Mouse (Mus musculus) MEL (cell line): Measurements from ENCODE around the gene Grid1. TPM values are rescaled to one million over a fixed set of nuclear protein-coding genes. Genes with fewer than 3 reads are reported as not detected.

Source experiments
- DNase-seq: peaks from one replicate; pipeline ENCODE4 v3.0.0; 2011; ENCODE audit warnings: low read depth, low spot score
- H3K27ac ChIP-seq: 2 replicates; pipeline ENCODE4 v1.5.1; 2012; ENCODE audit warnings: low read depth, mild to moderate bottlenecking, control low read depth, low read length, moderate library complexity; ENCODE audit not compliant: control insufficient read depth
- H3K27me3 ChIP-seq, 2 experiments: fragments of 150-350 bp in 1 of 2; sonication (generic) in 1 of 2; 2 replicates each; pipeline ENCODE4 v1.6.1; 2012; ENCODE audit warnings: low read length in 2 of 2, mild to moderate bottlenecking in 2 of 2, improper control_type of control experiment in 1 of 2, moderate library complexity in 1 of 2; ENCODE audit not compliant: insufficient read depth in 2 of 2, control insufficient read depth in 1 of 2
- H3K36me3 ChIP-seq, 2 experiments: 2 replicates each; pipeline ENCODE4 v1.6.1; 2012 to 2014; ENCODE audit warnings: low read length in 2 of 2, improper control_type of control experiment in 1 of 2, inconsistent platforms in 1 of 2, mild to moderate bottlenecking in 1 of 2; ENCODE audit not compliant: insufficient read depth in 2 of 2, control insufficient read depth in 1 of 2
- H3K4me1 ChIP-seq, 2 experiments: fragments of 150-350 bp in 1 of 2; sonication (generic) in 1 of 2; 2 replicates each; pipeline ENCODE4 v1.6.1; 2012; ENCODE audit warnings: low read length in 2 of 2, improper control_type of control experiment in 1 of 2, mild to moderate bottlenecking in 1 of 2; ENCODE audit not compliant: insufficient read depth in 2 of 2, control insufficient read depth in 1 of 2
- H3K4me3 ChIP-seq, 2 experiments: fragments of 150-350 bp in 1 of 2; sonication (generic) in 1 of 2; 2 replicates each; pipeline ENCODE4 v1.5.1; 2012; ENCODE audit warnings: low read depth in 2 of 2, low read length in 2 of 2, mild to moderate bottlenecking in 2 of 2, moderate library complexity in 2 of 2, control low read depth in 1 of 2, improper control_type of control experiment in 1 of 2; ENCODE audit not compliant: control insufficient read depth in 1 of 2, insufficient read depth in 1 of 2
- H3K79me2 ChIP-seq: 2 replicates; pipeline ENCODE4 v1.6.1; 2012; ENCODE audit warnings: mild to moderate bottlenecking, low read length, moderate library complexity; ENCODE audit not compliant: control insufficient read depth, poor library complexity, insufficient read depth
- H3K9ac ChIP-seq: 2 replicates; pipeline ENCODE4 v1.6.1; 2012; ENCODE audit warnings: low read depth, mild to moderate bottlenecking, control low read depth, low read length, moderate library complexity; ENCODE audit not compliant: control insufficient read depth, poor library complexity, severe bottlenecking
- H3K9me3 ChIP-seq: fragments of 150-350 bp; sonication (generic); replicated peaks from 2 replicates; pipeline ENCODE4 v1.6.1; 2012; ENCODE audit warnings: mild to moderate bottlenecking, low read length, improper control_type of control experiment, moderate library complexity; ENCODE audit not compliant: insufficient read depth
- CTCF ChIP-seq, 3 experiments: IDR thresholded peaks in 2 of 3; conservative IDR thresholded peaks in 1 of 3; 2 replicates each; pipeline ENCODE4 v1.5.1; 2011 to 2012; ENCODE audit warnings: low read length in 3 of 3, low read depth in 2 of 3, mild to moderate bottlenecking in 2 of 3, improper control_type of control experiment in 1 of 3, inconsistent platforms in 1 of 3, mixed read lengths in 1 of 3, moderate library complexity in 1 of 3; ENCODE audit not compliant: control insufficient read depth in 1 of 3, insufficient read depth in 1 of 3, poor library complexity in 1 of 3, severe bottlenecking in 1 of 3
- EP300 ChIP-seq, 2 experiments: IDR thresholded peaks; 2 replicates each; pipeline ENCODE4 v1.6.1; 2011; ENCODE audit warnings: improper control_type of control experiment in 2 of 2, low read length in 2 of 2, low read depth in 1 of 2, mild to moderate bottlenecking in 1 of 2
- ETS1 ChIP-seq: IDR thresholded peaks from 2 replicates; pipeline ENCODE4 v1.6.1; 2012; ENCODE audit warnings: low read depth, mild to moderate bottlenecking, inconsistent platforms, low read length, improper control_type of control experiment, moderate library complexity
- GABPA ChIP-seq: IDR thresholded peaks from 2 replicates; pipeline ENCODE4 v1.6.1; 2012; ENCODE audit warnings: low read depth, mild to moderate bottlenecking, inconsistent platforms, low read length, improper control_type of control experiment, moderate library complexity
- GATA1 ChIP-seq: IDR thresholded peaks from 2 replicates; pipeline ENCODE4 v1.6.1; 2011; ENCODE audit warnings: low read depth, low read length, improper control_type of control experiment
- JUND ChIP-seq: IDR thresholded peaks from 2 replicates; pipeline ENCODE4 v1.6.1; 2011; ENCODE audit warnings: low read depth, mild to moderate bottlenecking, improper control_type of control experiment, low read length
- MXI1 ChIP-seq: IDR thresholded peaks from 2 replicates; pipeline ENCODE4 v1.6.1; 2011; ENCODE audit warnings: mild to moderate bottlenecking, low read depth, low read length, improper control_type of control experiment
- NELFE ChIP-seq: IDR thresholded peaks from 2 replicates; pipeline ENCODE4 v1.6.1; 2011; ENCODE audit warnings: low read depth, low read length, improper control_type of control experiment
- POLR2AphosphoS2 ChIP-seq: IDR thresholded peaks from 2 replicates; pipeline ENCODE4 v1.6.1; 2011; ENCODE audit warnings: low read length, improper control_type of control experiment
- RCOR1 ChIP-seq: IDR thresholded peaks from 2 replicates; pipeline ENCODE4 v1.6.1; 2012; ENCODE audit warnings: low read depth, mild to moderate bottlenecking, inconsistent platforms, low read length, improper control_type of control experiment
- SIN3A ChIP-seq: IDR thresholded peaks from 2 replicates; pipeline ENCODE4 v1.6.1; 2012; ENCODE audit warnings: low read length, improper control_type of control experiment, inconsistent platforms
- TAL1 ChIP-seq: IDR thresholded peaks from 2 replicates; pipeline ENCODE4 v1.6.1; 2012; ENCODE audit warnings: mild to moderate bottlenecking, inconsistent platforms, low read length, moderate library complexity, mixed read lengths
- TBP ChIP-seq: IDR thresholded peaks from 2 replicates; pipeline ENCODE4 v1.8.0; 2011; ENCODE audit warnings: low read depth, low read length, improper control_type of control experiment
- TCF12 ChIP-seq: IDR thresholded peaks from 2 replicates; pipeline ENCODE4 v1.6.1; 2014; ENCODE audit warnings: low read depth, mild to moderate bottlenecking, inconsistent platforms, low read length, improper control_type of control experiment, moderate library complexity
- USF1 ChIP-seq: IDR thresholded peaks from 2 replicates; pipeline ENCODE4 v1.6.1; 2014; ENCODE audit warnings: low read depth, mild to moderate bottlenecking, inconsistent platforms, low read length, improper control_type of control experiment, moderate library complexity
- ZKSCAN1 ChIP-seq: IDR thresholded peaks from 2 replicates; pipeline ENCODE4 v1.6.1; 2012; ENCODE audit warnings: low read depth, mild to moderate bottlenecking, inconsistent platforms, low read length, improper control_type of control experiment, moderate library complexity
- ZNF384 ChIP-seq: IDR thresholded peaks from 2 replicates; pipeline ENCODE4 v1.6.1; 2012; ENCODE audit warnings: low read depth, mild to moderate bottlenecking, inconsistent platforms, low read length, improper control_type of control experiment
- polyA plus RNA-seq, 2 experiments: library from polyadenylated mRNA; stranded (reverse) in 1 of 2; unstranded in 1 of 2; fragments of >175 nt in 1 of 2; fragments of >200 nt in 1 of 2; gene quantifications; 2 replicates each; pipeline versions ENCODE4 v1.2.1 to v1.2.4; 2012; ENCODE audit warnings: low replicate concordance in 2 of 2, low read depth in 1 of 2; ENCODE audit not compliant: insufficient read length in 2 of 2, insufficient read depth in 1 of 2, missing spikeins in 1 of 2
- total RNA-seq: library from RNA; depleted of rRNA; stranded (reverse); fragments of 300-350 nt; gene quantifications from 2 replicates; pipeline ENCODE4 v1.2.3, GENCODE M21; 2012

Gene Grid1
- total and polyA plus RNA-seq, 3 experiments, result not detected

DNA sequence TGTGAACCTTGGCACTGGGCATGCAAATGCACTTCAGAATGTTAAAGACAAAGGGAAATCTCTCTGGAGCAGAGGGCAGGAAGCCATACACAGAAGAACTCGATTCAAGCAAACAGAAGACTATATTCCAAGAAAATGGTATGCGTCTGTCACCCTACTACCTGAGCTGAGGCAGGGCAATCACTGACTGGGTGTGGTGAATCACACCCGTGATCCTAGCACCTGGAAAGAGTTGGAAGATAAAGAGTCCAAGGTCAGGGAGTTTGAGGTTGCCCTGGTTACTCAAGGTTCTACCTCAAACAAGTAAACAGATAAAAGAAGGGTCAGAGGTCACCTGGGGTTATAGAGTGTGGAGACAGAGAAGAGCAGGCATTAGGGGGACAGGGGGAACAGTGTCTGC, 46.2 kb upstream of the Grid1 start:
- H3K27ac ChIP-seq, result no peak overlapping the region
- no peaks in the 10 kb centered on the region for H3K27me3 ChIP-seq
- no peak for DNase-seq
- no peaks in the 10 kb centered on the region for H3K9me3 ChIP-seq
- H3K36me3 ChIP-seq, result peaks cover 0 to 6% of the 10 kb centered on the region in 2 experiments; a peak in 2 of 4 replicates
- TF ChIP-seq NELFE (no peak), ETS1 (no peak)
- no peak overlapping the region for H3K9ac ChIP-seq
- H3K4me1 ChIP-seq, result peaks cover 0 to 10% of the 10 kb centered on the region in 2 experiments; a peak in 3 of 4 replicates
- no peak overlapping the region for H3K4me3 ChIP-seq
- H3K79me2 ChIP-seq, result peaks cover 5% of the 10 kb centered on the region; the same call in 1 of the 2 replicates

DNA sequence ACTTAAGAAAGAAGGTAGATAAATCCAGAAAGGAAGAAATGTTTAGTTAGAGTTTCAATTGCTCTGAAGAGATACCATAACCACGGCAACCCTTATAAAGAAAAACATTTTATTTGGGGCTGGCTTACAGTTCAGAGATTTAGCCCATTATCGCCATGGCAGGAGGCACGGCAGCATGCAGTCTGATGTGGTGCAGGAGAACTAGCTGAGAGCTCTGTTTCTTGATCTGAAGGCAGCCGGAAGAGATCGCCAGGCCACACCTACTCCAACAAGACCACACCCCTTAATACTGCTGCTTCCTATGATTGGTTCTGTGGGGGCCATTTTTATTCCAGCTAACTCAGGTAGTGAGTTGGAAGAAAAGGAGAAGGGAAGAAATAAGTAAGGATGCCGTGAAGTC, 45.7 kb upstream of the Grid1 start:
- Histone ChIP-seq H3K36me3 (peaks cover 0 to 6% of the 10 kb centered on the region in 2 experiments; a peak in 2 of 4 replicates), H3K27ac (no peak overlapping the region), H3K79me2 (peaks cover 5% of the 10 kb centered on the region; the same call in 1 of the 2 replicates), H3K27me3 (no peaks in the 10 kb centered on the region), H3K4me1 (peaks cover 0 to 10% of the 10 kb centered on the region in 2 experiments; a peak in 3 of 4 replicates), H3K4me3 (no peak overlapping the region), H3K9ac (no peak overlapping the region), H3K9me3 (no peaks in the 10 kb centered on the region)
- no peak for TF ChIP-seq RCOR1
- TF ChIP-seq ZKSCAN1, result no peak
- TF ChIP-seq CTCF (IDR thresholded peaks at IDR 0.05 in 2 of 3, conservative IDR thresholded peaks at IDR 0.05 in 1 of 3; ENCODE audit: control insufficient read depth in 1 of 3, insufficient read depth in 1 of 3, low read depth in 2 of 3, low read length in 3 of 3, poor library complexity in 1 of 3, severe bottlenecking in 1 of 3), result no peak
- TF ChIP-seq JUND, result no peak
- DNase-seq, result no peak

GRCm38 (mm10) chr14:34776719-34777385, 43.1 kb upstream of the Grid1 start:
- no peaks in the 10 kb centered on the region for H3K9me3 ChIP-seq
- H3K9ac ChIP-seq, result no peak overlapping the region
- no peak overlapping the region for H3K4me3 ChIP-seq
- no peaks in the 10 kb centered on the region for H3K36me3 ChIP-seq
- no peaks in the 10 kb centered on the region for H3K79me2 ChIP-seq
- TF ChIP-seq EP300 (IDR thresholded peaks at IDR 0.05; ENCODE audit: low read depth in 1 of 2, low read length in 2 of 2) (peak; percentile 26 to 53; a peak in 2 of 4 replicates), MXI1 (no peak), GATA1 (peak; percentile 57; the same call in 1 of the 2 replicates), SIN3A (0 out of 2 replicates have a peak, but pooled peaks have one; percentile 23), TAL1 (peak; percentile 24; the same call in 1 of the 2 replicates), POLR2AphosphoS2 (no peak), GABPA (no peak), TBP (peak; percentile 91), USF1 (no peak), ZNF384 (no peak), CTCF (IDR thresholded peaks at IDR 0.05 in 2 of 3, conservative IDR thresholded peaks at IDR 0.05 in 1 of 3; ENCODE audit: control insufficient read depth in 1 of 3, insufficient read depth in 1 of 3, low read depth in 2 of 3, low read length in 3 of 3, poor library complexity in 1 of 3, severe bottlenecking in 1 of 3) (peak; percentile 6 to 24 (median 18); a peak in 3 of 6 replicates), RCOR1 (peak; percentile 89), TCF12 (0 out of 2 replicates have a peak, but pooled peaks have one; percentile 27)
- DNase-seq, result peak; percentile 69
- no peaks in the 10 kb centered on the region for H3K27me3 ChIP-seq
- peaks cover 0 to 3% of the 10 kb centered on the region in 2 experiments; a peak in 1 of 4 replicates for H3K4me1 ChIP-seq
- no peak overlapping the region for H3K27ac ChIP-seq
